Mouse (Mus musculus): Measurements from ENCODE around the gene Emb.
"Not testable (repeated sequence)": the region's sequence is repeated elsewhere in the genome, so short reads cannot be mapped to it uniquely, and the experiment has no call there.

The Emb gene

GRCm38 (mm10) chr13:117208236-117208635 is at the start of gene Emb:
Gene Emb (plus strand): TSS chr13:117208536.
- DNase-seq (ENCODE audit: low spot score in 2 of 2), result no peak

- DNase-seq (ENCODE audit: low spot score in 2 of 2), result no peak
Observed at GRCm38 (mm10) chr13:117163906-117164305, 44.4 kb upstream of the Emb start.

GRCm38 (mm10) chr13:117165071-117165470 is 43.3 kb upstream of the Emb start:
- no peak for DNase-seq (ENCODE audit: low spot score in 2 of 2)

GRCm38 (mm10) chr13:117180912-117181311 is 27.4 kb upstream of the Emb start:
- not testable (repeated sequence) for DNase-seq (ENCODE audit: low spot score in 2 of 2)

- no peak for DNase-seq (ENCODE audit: low spot score in 2 of 2)
Observed at GRCm38 (mm10) chr13:117183288-117183687, 25.0 kb upstream of the Emb start.

- no peak for DNase-seq (ENCODE audit: low spot score in 2 of 2)
Observed at GRCm38 (mm10) chr13:117185329-117185728, 23.0 kb upstream of the Emb start.

GRCm38 (mm10) chr13:117192161-117192560 is 16.2 kb upstream of the Emb start:
- no peak for DNase-seq (ENCODE audit: low spot score in 2 of 2)

GRCm38 (mm10) chr13:117193422-117193983 is 14.8 kb upstream of the Emb start:
- no peak for DNase-seq (ENCODE audit: low spot score in 2 of 2)

GRCm38 (mm10) chr13:117195569-117196495 is 12.5 kb upstream of the Emb start:
- peak in 1 of 2 experiments; percentile 31 for DNase-seq (ENCODE audit: low spot score in 2 of 2)

- DNase-seq (ENCODE audit: low spot score in 2 of 2), result no peak
Observed at GRCm38 (mm10) chr13:117197666-117198065, 10.7 kb upstream of the Emb start.

GRCm38 (mm10) chr13:117198402-117199083 is 9.8 kb upstream of the Emb start:
- DNase-seq (ENCODE audit: low spot score in 2 of 2), result peak; percentile 65 to 77

GRCm38 (mm10) chr13:117202755-117203471 is 5.4 kb upstream of the Emb start:
- DNase-seq (ENCODE audit: low spot score in 2 of 2), result no peak

GRCm38 (mm10) chr13:117204685-117205084 is 3.7 kb upstream of the Emb start:
- DNase-seq (ENCODE audit: low spot score in 2 of 2), result no peak

- no peak for DNase-seq (ENCODE audit: low spot score in 2 of 2)
Observed at GRCm38 (mm10) chr13:117206066-117206465, 2.3 kb upstream of the Emb start.

- peak; percentile 71 for DNase-seq (ENCODE audit: low spot score in 2 of 2)
Observed at GRCm38 (mm10) chr13:117211386-117211875, 3.1 kb downstream of the Emb start.

GRCm38 (mm10) chr13:117215481-117215880 is 7.1 kb downstream of the Emb start:
- no peak for DNase-seq (ENCODE audit: low spot score in 2 of 2)

- DNase-seq (ENCODE audit: low spot score in 2 of 2), result peak; percentile 46 to 61
Observed at GRCm38 (mm10) chr13:117216126-117216525, 7.8 kb downstream of the Emb start.

GRCm38 (mm10) chr13:117216752-117217363 is 8.5 kb downstream of the Emb start:
- DNase-seq (ENCODE audit: low spot score in 2 of 2), result no peak

- peak in 1 of 2 experiments; percentile 13 for DNase-seq (ENCODE audit: low spot score in 2 of 2)
Observed at GRCm38 (mm10) chr13:117217621-117218020, 9.3 kb downstream of the Emb start.

GRCm38 (mm10) chr13:117218092-117218491 is 9.8 kb downstream of the Emb start:
- DNase-seq (ENCODE audit: low spot score in 2 of 2), result no peak

GRCm38 (mm10) chr13:117219871-117220500 is 11.7 kb downstream of the Emb start:
- DNase-seq (ENCODE audit: low spot score in 2 of 2), result no peak
